Mouse (Mus musculus) cerebellum, adult 9-11 months (tissue): ENCODE results near the gene Gm20604.

Source experiments
- DNase-seq: peaks from one replicate; pipeline ENCODE4 v3.0.0; 2022

Gm20604 gene

DNA sequence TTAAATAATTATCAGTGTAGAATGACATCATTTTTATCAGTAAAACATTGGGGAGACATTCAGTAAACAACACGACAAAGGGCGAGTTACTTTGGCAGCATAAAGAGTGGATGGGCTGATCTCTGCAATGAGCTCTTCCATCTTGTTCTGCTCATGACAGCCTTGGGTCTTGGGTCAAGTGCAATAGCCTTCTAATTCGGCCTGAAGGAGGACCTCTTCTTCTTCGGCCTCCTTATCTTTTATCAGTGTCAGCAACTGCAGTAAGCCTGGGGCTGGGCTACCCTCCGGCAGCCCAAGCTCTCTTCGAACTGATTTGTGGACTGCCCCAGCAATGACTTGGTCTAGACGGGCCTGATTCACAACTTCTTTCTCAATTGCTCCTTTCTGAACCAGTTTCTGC, 16.4 kb downstream of the Gm20604 start:
- DNase-seq: no peak

DNA sequence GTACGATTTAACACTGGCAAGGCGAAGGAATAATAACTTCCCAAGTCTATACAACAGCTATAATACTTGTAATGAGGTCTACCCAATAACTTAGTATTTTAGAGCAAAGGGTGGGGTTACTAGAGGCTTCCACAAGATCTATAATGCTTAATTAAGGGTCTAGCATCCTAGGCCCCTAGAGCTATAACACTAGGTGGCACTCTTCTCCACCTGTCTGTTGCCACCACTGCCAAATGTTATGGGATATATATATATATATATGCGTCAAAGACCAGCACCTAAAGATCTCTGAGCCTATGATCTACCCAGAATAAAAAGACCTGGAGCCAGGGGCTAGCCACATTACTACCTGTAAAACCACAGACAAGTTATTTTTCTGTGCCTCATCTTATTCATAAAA, 18.2 kb downstream of the Gm20604 start:
- DNase-seq: no peak

DNA sequence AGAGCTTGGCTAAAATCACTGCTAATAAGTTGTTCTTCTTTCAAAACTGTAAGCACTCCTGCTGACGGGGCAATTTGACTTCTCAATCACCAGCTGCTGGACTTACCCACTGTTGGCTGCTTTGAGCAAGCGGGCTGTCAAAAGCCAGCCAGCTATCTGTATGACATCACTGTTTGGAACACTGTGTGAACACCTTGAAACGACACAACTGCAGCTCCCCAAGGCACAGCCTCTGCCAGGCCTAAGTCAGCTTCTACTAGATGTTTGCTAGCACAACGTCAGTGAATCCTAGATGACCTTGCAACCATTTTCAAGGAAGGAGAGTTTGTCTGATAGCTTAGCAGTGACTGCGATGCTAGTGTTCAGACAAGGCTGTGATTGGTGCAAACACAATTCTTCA, 19.4 kb downstream of the Gm20604 start:
- DNase-seq: no peak

DNA sequence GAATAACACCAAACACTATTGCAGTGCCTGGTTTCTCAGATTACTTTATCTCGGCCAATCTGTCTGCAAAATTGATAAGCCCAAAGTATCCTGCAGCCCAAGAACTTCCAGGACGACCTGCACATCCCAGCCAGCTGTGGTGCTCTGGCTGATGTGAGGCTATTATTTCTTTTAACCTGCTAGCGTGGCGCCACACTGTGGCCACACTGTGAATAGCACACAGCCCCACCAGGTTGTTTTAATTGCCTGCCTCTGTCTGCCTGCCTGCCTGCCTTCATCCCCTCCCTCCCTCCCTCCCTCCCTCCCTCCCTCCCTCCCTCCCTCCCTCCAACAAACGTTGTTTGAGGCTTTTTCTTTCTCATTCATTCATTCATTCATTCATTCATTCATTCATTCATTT, 25.1 kb downstream of the Gm20604 start:
- DNase-seq: no peak

DNA sequence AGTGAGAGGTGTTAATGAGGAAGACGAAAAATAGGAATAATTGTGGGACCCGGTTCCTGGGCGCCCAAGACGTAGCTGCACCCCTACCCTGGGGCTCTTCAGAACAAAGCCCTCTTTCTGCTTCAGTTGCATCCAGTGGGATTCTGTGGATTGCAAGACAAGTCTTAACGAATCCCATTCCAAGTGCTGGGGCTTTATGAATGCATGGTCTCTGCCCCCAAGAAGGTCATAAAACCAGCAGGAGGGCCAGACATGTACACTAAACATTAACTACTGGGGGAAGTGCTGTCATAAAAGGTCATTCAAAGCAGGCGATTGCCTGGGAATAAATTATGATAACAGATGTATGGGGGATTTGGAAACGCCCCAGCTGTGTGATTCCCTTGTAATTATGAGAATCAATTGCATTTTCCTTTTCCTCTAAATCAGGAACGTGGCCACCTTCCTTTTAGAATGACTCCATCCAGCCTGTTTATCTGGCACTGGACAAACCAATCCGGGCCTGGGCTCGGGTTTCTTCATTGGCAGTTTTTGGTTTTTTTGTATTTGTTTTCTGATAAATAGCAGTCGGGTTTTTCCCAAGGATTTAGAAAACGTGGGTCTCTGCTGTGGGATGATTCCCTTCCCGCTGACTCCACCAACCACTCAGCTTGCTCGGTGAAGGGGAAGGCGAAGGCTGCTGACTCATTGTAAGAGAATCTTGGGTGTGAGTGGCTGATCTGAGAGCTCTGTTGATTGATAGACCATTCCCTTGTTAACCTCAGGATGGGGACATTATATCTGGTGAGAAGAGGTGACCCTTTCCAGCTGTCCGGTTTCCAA, 27.5 kb downstream of the Gm20604 start:
- DNase-seq: no peak

DNA sequence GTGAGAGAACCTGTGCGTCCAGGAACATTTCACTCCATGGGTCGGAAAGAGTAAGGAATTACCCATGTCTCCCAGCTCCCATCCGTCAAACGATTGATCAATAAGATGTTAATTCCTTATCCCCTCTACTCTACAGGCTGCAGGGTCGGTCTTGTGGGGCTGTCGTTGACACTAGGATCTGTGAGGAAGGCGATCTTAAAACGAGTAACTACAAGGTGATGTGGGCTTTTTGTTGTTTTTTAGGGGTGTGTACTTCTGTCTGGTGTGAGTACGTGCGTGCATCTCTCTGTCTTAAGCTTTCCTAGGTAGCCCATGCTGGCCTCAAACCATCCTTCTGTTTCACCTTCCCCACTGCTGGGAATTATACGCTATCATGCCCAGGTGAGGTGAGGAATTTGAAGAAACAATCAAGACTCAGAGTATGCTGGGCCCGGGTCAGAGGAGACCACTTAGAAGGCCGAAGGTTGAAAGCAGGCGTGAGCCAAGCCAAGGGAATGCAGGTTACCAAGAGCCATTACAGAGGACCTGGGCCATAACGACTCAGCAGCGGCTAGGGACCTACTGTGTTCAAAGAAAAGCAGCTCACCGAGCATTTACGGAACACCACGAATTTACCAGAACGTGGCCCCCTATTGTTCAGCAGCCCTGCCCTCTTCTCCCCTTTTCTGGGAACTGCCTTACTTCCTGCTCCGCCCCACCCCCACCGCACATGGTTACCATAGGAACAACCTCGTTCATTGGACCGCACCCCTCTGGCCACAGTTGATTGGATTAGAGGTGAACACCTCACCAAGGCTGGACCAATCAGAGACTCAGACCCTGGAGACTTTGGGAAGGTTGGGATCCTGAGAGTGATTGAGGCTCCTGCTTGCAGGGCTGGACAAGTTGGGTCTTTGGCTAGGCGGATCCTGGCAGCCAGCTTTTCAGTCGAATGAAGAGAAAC, 28.3 kb downstream of the Gm20604 start:
- peak; percentile 81 for DNase-seq

DNA sequence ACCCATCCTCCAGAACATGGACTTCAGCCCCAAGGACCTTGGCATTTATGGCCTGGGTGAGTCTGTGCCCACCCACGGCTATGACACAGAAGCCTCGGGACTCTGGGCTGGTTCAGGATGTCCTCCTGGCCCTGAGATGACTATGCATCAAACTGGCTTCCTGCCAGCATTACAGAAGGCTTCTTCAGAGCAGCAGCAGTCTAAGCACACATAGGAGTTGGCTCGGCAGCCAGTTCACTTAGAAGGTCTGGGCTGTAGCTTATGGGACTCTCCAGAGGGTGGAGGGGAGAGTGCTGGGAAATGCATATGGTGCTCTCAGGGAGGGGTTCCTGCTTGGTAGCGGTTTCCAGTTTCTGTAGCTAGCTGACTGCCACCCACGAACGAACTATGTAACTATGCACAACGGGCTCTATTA, 32.7 kb downstream of the Gm20604 start:
- DNase-seq: no peak

DNA sequence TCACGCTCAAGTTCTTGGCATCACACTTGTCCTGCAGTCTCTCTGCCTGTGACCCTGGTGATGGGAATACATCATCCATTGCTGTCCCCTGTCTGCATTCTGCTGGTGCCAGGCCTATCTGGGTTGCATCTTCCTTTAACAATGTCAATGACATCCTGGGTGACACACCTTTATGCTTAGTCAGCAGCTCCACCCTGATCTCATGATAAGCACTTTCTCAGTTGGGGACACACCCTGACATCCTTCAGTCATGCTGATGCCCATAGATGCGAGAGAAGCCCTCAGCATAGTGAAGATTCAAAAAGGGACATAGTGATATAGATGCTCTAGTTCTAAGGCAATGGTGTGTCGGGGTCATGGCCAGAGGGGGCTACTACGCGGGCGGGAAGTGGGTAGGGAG, 33.3 kb downstream of the Gm20604 start:
- DNase-seq: no peak

DNA sequence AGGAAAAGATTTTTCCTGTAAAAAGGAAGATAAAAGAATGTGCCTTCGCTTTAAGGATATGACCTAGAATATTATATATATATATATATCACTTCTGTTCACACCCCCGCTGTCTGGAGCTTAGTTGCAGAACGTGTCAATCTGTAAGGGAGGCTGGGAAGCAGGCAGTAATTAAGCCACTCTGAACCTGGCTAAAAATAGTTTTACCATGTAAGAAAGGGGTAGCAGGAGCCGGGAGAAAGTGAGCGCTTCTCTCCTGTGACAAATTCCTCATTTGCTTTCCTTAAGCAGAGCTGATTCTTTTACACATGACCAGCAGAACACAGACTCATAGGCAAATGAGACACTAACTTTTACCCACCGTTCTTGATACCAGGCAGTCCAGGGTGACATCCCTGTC, 34.6 kb downstream of the Gm20604 start:
- DNase-seq: no peak

DNA sequence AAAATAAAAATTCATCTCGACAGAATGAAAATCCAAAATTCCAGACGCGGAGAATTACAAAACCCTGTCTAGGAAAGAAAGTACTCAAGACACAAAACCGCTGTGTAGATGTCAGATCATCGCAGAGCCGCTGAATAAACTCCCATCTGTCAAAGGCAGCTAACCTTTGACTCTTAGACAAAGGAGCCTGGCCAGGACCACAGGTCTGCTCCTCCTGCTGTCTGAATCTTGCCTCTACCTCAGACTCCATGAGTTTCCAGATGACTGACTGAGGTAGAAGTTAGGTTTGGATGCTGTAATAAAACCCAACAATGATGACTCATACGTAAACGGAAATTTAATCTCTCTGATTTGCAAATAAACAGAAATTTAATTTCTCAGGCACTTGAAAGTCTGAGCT, 35.5 kb downstream of the Gm20604 start:
- DNase-seq: no peak

DNA sequence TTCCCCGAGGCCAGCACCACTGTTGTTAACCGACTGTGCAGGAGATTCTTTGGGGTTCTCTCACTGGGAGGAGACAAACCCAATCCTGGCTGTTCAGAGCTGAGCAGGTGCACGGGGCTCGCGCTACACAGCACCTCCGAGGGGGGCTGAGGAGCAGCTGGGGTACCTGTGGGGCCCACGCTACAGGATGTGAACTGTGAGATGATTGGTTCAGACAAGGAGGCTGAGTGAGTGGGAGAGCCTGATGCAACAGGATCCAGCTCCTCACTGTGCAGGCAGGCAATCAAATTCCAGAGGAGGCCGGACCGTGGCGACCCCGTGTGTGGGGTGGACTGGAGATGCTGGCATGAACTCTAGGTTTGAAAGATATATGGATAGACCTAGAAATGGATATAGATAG, 36.0 kb downstream of the Gm20604 start:
- no peak for DNase-seq

DNA sequence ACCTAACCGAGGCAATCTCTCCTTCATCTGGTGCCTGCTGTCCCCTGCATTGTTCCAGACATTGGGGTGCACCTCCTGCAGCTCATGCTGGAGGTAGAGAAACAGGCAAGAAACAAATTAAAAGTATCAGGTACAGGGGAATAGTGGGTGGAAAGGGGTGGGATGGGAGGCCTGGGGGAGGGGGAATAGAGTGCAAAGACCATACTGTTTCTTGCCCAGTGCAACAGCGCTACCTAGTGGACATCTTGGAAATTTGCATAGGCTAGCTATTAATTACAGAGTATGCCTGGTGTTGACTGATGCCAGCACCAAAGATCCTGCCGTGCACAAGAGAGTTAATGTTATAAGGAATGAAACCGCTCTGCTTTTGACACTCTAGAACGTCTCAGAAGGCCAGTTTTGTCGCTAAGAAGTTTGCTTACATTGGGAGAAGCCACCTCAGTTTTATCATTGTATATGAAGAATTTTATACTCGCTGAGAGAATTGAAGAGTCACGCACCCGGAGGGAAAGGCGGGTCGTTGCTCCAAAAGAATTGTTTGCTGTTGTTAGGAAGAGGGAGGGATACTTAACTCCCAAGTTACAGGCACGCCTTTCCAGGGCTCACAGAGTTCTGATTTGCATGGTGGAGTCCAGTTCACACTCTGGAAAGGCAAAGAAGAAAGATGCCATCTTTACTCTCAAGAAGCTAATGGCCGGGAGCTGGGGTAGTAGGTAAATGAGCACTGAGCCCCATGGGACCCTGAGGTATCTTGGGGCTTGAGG, 38.7 kb downstream of the Gm20604 start:
- peak; percentile 44 for DNase-seq

DNA sequence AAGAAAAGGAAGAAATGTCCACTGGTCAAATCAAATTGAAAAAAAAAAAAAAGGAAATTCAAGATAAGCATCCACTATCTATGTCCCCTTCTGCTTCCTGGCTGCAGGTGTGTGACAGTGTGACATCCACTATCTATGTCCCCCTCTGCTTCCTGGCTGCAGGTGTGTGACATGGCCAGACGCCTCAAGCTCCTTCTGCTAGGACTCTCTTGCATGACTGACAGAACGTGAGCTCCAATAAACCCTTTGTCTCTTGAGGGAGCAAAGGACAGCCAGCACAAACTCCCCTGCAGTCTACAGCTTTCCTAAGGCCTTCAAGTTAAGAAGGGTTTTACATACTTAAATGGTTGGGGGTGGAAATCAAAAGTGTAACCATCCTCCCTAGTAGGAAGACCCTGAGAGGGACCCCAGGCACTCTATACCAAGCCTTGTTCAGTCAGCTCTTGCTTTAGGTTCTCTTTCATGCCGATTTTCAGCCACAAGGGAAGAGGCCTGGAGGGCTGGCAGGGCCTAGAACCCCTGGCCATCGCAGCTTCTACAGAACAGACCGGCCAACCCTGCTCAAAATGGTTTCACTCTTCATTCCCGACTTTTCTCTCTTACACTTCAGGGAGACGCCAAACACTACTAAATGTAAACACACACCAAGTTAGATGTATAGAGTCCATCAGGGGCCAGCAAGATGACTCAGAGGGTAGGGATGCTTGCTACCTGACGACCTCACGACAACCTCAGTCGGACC, 43.6 kb downstream of the Gm20604 start:
- no peak for DNase-seq

DNA sequence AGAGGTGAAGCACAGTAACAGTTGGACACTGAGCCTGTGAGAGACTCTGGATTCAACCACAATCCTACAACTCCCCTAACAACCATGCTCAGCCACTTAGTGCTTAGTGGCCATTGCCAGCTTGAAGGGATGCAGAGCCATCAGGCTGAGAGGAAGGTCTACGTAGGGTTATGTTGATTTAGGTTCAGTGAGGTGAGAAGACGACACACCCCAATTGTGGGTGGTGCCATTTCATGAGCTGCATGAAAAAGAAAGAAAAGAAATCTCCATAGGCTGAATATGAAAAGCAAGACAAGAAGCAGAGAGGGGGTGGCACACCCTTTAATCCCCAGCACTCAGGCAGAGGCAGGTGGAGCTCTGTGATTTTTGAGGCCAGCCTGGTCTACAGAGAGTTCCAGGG, 44.4 kb downstream of the Gm20604 start:
- no peak for DNase-seq

DNA sequence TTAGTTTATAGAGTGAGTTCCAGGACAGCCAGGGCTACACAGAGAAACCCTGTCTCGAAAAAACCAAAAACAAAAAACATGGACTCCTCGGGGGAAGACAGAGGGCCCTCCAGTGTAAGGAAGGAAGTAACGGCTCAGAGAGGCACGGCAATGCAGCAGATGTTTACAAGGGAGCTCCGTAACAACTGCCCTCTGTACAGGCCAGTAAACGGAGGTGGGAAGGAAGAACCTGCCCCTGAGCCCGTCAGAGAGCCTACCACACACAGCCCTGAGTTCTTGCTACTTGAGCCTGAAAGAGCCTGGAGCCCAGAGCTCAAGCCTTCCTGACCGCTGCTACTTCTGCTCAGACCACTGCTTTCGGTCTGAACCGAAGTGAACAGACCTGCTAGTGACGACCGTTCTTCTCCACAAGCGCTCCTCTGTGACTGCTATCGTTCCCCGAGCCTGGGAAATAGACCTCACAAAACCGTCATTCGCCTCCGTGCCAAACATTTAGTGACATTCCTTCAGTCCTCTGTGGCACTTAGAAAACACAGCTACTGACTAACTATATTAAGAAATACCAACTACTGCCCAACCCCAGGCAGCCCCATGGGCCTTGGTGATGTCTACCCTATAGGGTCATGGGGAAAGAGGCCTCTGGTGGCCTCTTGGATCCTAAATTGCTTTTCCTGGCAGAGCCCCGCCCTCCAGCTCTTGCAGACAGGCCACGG, 45.2 kb downstream of the Gm20604 start:
- no peak for DNase-seq

DNA sequence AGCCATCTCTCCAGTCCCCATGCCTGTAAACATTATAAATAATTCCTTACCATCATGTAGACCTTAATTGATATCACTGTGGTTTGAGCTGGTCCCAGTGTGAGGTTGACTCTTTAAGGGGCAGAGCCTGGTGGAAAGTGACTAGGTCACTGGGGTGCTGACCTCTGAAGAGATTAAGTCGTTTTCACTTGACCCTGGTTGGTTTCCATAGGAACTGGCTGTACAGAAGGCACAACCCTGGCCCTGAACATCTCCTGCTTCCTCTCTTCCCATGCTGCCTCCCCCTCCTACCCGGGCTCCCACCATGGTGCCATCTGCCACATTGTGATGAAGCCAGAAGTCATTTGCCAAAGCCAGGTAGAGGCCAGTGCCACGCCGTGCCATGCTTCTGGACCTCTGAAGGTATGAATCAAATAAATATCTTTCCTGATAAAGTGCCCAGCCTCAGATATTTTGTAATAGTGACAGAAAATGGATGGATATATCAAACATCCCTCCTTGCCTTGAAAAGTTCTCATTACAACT, 47.6 kb downstream of the Gm20604 start:
- peak; percentile 96 for DNase-seq

DNA sequence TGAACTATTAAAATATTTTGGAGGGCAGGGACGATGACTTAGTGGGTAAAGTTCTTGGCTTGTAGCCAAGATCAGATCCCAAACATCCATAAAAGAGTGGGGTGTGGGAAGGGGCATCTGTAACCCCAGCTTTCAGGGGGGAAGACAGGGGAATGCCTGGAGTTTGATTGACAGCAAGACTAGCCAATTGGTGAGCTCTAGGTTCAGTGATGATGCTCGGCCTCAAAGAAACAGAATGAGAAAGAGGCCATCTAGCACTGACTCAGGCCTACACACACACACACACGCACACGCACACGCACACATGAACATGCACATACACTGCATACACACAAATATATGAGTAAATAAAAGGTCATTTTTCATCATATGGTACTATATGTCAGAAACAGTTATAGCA, 48.6 kb downstream of the Gm20604 start:
- DNase-seq: peak; percentile 40

DNA sequence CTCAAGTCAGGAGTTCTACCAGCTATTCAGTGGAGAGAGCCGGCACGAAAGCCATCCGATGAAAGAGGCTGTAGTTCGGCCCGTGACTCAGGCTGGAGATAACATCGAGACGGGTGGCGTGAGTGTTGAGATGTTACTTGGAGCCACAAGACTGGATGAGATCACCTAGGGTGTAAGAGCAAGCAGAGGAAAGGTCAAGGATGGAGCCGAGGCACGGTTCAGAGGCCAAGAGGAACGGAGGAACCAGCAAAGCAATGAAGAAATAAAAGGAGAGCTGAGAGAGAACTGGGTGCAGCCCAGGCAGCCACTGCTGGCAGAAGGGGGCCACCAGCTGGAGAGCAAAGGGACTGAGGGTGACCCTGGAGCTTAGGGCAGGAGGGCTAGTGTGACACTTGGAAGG, 50.3 kb downstream of the Gm20604 start:
- peak; percentile 53 for DNase-seq

DNA sequence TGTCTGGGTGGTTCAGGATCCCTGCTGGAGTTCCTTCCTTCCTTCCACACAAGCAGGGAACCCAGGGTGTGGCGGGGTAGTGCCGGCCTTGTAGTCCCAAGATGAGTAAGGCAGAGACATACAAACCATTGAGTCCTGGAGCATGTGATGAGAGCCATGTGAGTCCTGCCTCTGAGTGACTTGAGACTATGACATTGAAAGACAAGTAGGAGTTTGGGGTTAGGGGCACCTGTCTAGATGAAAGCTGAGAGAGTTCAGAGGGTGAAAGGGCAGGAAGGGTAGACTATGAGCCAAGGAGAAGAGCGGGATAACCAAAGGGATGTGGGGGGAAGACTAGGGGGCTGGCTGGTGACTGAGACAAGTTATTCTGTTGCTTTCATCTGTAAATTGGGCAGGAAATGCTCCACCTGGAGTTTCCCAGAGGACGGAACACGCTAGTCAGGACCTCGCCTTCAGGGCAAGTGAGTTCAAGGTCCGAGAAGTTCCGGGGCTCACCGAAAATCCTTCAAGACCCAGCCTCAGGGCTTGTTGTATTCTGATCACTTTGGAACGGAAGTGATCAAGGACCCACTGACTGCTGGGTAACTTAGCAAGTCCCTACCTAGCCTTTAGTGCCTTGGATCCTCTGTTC, 51.5 kb downstream of the Gm20604 start:
- peak; percentile 41 for DNase-seq

DNA sequence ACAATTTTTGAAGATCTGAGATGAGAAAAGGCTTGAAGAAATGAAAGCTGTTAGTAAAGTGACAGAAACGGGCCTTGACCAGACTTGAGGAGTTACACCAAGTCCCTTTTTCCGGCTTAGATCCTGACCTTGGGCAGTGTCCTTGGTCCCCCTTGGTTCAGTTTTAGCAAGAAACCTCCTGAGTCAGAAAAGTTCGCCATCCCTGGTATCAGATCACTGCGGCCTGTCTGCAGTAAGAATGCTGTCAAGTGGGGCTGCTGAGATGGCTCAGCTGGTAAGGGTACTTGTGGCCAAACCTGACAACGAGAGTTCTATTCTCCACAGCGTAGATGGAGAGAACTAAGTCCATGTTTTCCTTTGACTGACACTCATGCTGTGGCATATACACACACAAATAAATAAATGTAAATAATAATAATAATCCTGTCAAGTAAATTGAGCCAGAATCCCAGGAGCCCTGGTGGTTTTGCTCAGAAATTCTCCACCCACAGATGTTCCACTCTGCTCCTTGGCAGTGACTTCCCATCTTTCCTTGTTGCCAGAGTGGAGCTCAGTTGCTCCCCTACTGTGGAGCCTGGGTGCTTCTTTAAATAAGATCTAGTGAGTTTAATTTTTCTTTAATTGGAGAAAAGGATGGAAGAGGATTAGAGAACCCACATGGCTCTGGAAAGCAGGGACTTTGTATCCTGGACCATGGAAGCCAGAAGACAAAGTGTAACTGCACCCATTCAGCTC, 52.4 kb downstream of the Gm20604 start:
- DNase-seq: peak; percentile 46
